ENCODE assay signal across 12 mouse cellular contexts in the genomic region with DNA sequence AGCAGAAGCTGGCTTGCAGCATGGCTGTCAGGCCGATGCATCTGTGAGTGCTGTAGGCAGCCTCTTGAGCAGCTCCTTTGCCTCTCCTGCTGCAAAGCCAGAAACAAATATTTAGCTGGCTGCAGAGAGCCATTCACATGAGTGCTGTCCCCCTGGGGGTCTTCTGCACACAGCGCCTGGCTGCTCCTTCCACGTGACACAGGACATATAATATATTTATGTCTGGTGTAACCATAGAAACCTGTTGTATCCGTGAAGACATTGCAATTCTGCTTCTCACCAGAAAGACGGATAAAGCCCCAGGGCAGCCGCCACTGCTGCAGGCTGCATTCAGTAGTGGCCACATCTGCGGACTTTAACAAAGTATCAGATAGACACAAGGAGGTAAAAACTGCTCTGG.
DNase-seq lines count a peak whose midpoint lies in the region; ATAC-seq lines count a peak whose summit lies in the region.
"Had no signal": no experiment of that assay in that cellular context is flagged by ENCODE, and none has a peak within 500 bp of the region (broad histone marks: within the 10 kb centered on the region; RNA-seq: fewer than 3 reads in every experiment).

No protein-coding gene starts in this region.

- peak; percentile 82 for ATAC-seq in hindbrain, embryonic 11.5 days (ENCODE audit: low FRiP score)
- ATAC-seq in midbrain, embryonic 11.5 days (ENCODE audit: low FRiP score) = peak; percentile 80
- ATAC-seq in erythroid progenitor cell, adult 5-6 weeks (replicated peaks; ENCODE audit: low FRiP score, poor library complexity, severe bottlenecking) = no peak

- no peaks in the 10 kb centered on the region; the same call in 1 of the 2 replicates for H3K27me3 ChIP-seq in hindbrain, embryonic 11.5 days (ENCODE audit: control insufficient read depth, insufficient read depth, low read length)
- no peaks in the 10 kb centered on the region for H3K27me3 ChIP-seq in midbrain, embryonic 11.5 days (ENCODE audit: control insufficient read depth, insufficient read depth, low read length)

- DNase-seq in embryo, embryonic 10.5 days (ENCODE audit: low spot score) = peak; percentile 77
- peak; percentile 45 for DNase-seq in embryo, embryonic 9.5 days (ENCODE audit: extremely low spot score)
- peak; percentile 56 for DNase-seq in hindbrain, embryonic 11.5 days (ENCODE audit: low spot score)
- DNase-seq in midbrain, embryonic 11.5 days (ENCODE audit: low spot score, missing footprints) = peak; percentile 91
- DNase-seq in gastrocnemius, postnatal 10 days = no peak
- DNase-seq in layer of hippocampus, adult 11-12 months (ENCODE audit: low spot score) = no peak
- no peak for DNase-seq in testis, postnatal 10 days (ENCODE audit: low spot score)
- DNase-seq: cerebellum, postnatal 36 days had no signal

- H3K27ac ChIP-seq in hindbrain, embryonic 11.5 days (ENCODE audit: low read depth, low read length) = peak overlapping the region; percentile 48
- H3K27ac ChIP-seq in midbrain, embryonic 11.5 days (ENCODE audit: low read depth, low read length) = peak overlapping the region; percentile 78
- H3K27ac ChIP-seq: liver, embryonic 14.5 days had no signal

- H3K4me3 ChIP-seq in hindbrain, embryonic 11.5 days (ENCODE audit: low read depth, low read length) = no peak overlapping the region
- no peak overlapping the region for H3K4me3 ChIP-seq in midbrain, embryonic 11.5 days (ENCODE audit: low read depth, low read length)
- H3K4me3 ChIP-seq: myocyte had no signal

- no peaks in the 10 kb centered on the region for H3K9me3 ChIP-seq in hindbrain, embryonic 11.5 days (ENCODE audit: control insufficient read depth, low read length)
- H3K9me3 ChIP-seq in midbrain, embryonic 11.5 days (ENCODE audit: control insufficient read depth, low read length) = no peaks in the 10 kb centered on the region

- H3K4me1 ChIP-seq in hindbrain, embryonic 11.5 days (replicated peaks; ENCODE audit: control insufficient read depth, insufficient read depth, low read length) = peaks cover 14% of the 10 kb centered on the region
- peaks cover 24% of the 10 kb centered on the region for H3K4me1 ChIP-seq in midbrain, embryonic 11.5 days (ENCODE audit: control insufficient read depth, insufficient read depth, low read length)

- no peaks in the 10 kb centered on the region for H3K36me3 ChIP-seq in hindbrain, embryonic 11.5 days (ENCODE audit: control insufficient read depth, insufficient read depth, low read length)
- H3K36me3 ChIP-seq in midbrain, embryonic 11.5 days (ENCODE audit: control insufficient read depth, insufficient read depth, low read length) = no peaks in the 10 kb centered on the region

- no peak overlapping the region for H3K9ac ChIP-seq in hindbrain, embryonic 11.5 days (ENCODE audit: low read depth, low read length)
- H3K9ac ChIP-seq in midbrain, embryonic 11.5 days (ENCODE audit: low read length) = no peak overlapping the region
- H3K9ac ChIP-seq: liver, embryonic 14.5 days had no signal

- WGBS in hindbrain, embryonic 11.5 days = 11% methylated on average over 7 of the region's 7 CpGs
- 11% methylated on average over 7 of the region's 7 CpGs for WGBS in midbrain, embryonic 11.5 days

- peak overlapping the region; percentile 20 for H3K4me2 ChIP-seq in hindbrain, embryonic 11.5 days (replicated peaks; ENCODE audit: low read depth, low read length)
- peak overlapping the region; percentile 15 for H3K4me2 ChIP-seq in midbrain, embryonic 11.5 days
- H3K4me2 ChIP-seq: heart, embryonic 11.5 days had no signal

Comparison
In these comparisons a context has a peak if more than half of its experiments do, and no peak if none do; other contexts are left out.
1. DNase-seq: peak in embryo, embryonic 10.5 days (single experiment), embryo, embryonic 9.5 days (single experiment), hindbrain, embryonic 11.5 days (single experiment) and midbrain, embryonic 11.5 days (single experiment); none in gastrocnemius, postnatal 10 days (single experiment), layer of hippocampus, adult 11-12 months (single experiment) and testis, postnatal 10 days (single experiment).